Mouse (Mus musculus): ENCODE measurements around the gene Dock10. TPM values are rescaled to one million over a fixed set of nuclear protein-coding genes. Genes with fewer than 3 reads are reported as not detected.
A peak's percentile ranks its signal among the peaks of the same experiment; 100 is the strongest.

Gene Dock10
- polyA plus RNA-seq (2015; fragmentation: Nextera tagmentation; extraction: Ambion mirVana), result 3.6 and 4.2 TPM in 2 replicates

DNA sequence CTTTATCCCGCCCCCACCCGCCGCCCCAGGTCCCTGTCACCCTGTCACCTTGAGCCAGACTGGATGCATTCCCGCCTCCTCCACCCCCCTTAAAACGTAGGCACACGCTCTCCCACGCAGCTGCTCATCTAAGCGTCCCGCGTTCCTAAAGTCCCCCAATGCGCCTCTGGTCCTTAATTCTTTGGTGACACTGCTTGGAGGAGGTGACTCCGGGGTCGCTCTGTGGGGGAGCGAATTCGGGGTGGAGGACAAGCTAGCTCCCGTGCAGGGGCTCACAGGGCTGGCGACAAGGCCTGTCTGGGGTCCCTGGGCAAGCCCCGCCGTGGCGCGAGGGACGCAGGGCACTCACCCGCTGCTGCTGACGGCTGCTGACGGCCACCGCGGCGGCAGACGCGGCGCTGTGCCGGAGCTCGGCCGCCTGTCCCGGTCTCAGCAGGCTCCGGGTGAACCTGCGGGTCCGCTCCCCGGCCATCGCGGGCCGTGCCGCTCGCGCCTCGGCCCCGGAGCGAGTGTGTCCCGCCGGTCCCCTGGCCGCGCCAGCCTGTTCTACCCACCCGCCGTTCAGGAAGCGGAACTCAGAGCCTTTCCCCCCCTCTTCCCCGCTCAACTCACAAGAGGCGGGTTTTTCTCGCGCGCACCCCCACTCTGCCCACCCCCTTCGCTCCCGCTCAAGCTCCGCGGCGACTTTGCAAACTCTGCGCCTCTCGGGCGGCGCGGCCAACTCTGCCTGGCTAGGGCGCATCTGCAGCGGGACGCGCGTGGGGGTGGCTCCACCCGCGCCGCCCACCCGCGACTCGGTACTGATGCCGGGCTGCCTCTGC lies at the start of gene Dock10:
Gene Dock10, minus strand, starts transcription at position 551 of the 821 bp plus-strand sequence.
- peak within 1 kb of the TSS; percentile 63 for H3K9ac ChIP-seq
- no peaks in the 10 kb centered on the region for H3K27me3 ChIP-seq (replicated peaks)
- peak; percentile 83 for ATAC-seq (replicated peaks)
- under 1% methylated on average over 81 of the region's 82 CpGs for whole genome bisulfite sequencing
- H3K36me3 ChIP-seq (replicated peaks), result no peaks in the 10 kb centered on the region
- H3K4me1 ChIP-seq, result peaks cover 12% of the 10 kb centered on the region
- H3K9me3 ChIP-seq, result no peaks in the 10 kb centered on the region
- H3K27ac ChIP-seq, result no peak within 1 kb of the TSS
- peak within 1 kb of the TSS; percentile 98 for H3K4me2 ChIP-seq
- H3K4me3 ChIP-seq, result peak within 1 kb of the TSS; percentile 58

DNA sequence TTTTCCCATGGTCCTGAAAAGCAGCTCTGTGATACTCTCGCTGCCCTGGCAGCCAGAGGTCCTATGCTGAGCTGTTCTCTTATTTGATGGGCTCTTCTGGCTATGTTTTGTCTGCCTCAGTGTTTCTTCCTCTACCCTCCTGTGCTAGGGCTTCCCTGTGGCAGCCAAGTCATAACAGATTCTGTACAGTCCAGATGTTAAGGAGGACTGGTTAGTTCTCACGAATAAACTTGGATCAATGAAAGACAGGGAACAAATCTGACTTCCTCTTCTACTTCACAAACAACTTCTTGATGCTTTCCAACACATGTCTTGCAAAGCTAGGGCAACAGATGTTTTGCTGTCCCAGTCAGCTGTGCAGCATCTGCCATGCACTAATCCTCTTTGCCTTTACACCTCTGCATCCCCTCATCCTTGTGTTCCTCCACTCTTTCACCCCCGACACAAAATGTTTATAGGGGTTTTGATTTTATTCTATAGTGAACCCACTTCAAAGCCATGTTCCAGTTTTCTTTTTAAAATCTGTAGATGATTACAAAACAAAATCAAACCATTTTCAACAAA lies 48.6 kb upstream of the Dock10 start:
- 71% methylated on average over 3 of the region's 3 CpGs for WGBS
- Histone ChIP-seq H3K4me3 (no peak overlapping the region), H3K27ac (no peak overlapping the region), H3K4me1 (no peaks in the 10 kb centered on the region), H3K9ac (no peak overlapping the region), H3K27me3 (replicated peaks) (no peaks in the 10 kb centered on the region), H3K9me3 (no peaks in the 10 kb centered on the region), H3K36me3 (replicated peaks) (no peaks in the 10 kb centered on the region), H3K4me2 (no peak overlapping the region)
- no peak for ATAC-seq (replicated peaks)

DNA sequence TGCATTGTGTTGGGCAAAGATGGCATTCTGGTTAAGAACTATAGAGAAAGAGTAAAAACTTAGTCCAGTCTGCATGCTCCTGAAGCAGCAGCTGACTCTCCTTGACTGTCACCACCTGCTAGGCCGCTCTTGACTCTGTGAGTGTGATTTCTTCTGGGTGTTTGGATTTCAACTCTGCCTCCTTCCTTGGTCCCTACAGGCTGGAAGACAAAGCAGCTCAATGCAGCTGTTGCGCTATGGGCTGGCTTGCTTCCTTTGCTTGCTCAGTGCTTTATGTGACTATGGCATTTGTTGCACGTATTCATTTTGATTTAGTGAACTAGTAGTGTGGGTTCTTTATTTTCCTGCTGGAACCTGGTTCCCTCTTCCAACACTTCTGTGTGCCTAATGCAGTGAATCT lies 43.7 kb upstream of the Dock10 start:
- no peak overlapping the region for H3K27ac ChIP-seq
- H3K4me1 ChIP-seq, result no peaks in the 10 kb centered on the region
- no peak overlapping the region for H3K4me3 ChIP-seq
- no peaks in the 10 kb centered on the region for H3K36me3 ChIP-seq (replicated peaks)
- H3K9me3 ChIP-seq, result no peaks in the 10 kb centered on the region
- H3K4me2 ChIP-seq, result no peak overlapping the region
- no peaks in the 10 kb centered on the region for H3K27me3 ChIP-seq (replicated peaks)
- no peak for ATAC-seq (replicated peaks)
- WGBS, result 72% methylated on average over 3 of the region's 3 CpGs
- no peak overlapping the region for H3K9ac ChIP-seq

DNA sequence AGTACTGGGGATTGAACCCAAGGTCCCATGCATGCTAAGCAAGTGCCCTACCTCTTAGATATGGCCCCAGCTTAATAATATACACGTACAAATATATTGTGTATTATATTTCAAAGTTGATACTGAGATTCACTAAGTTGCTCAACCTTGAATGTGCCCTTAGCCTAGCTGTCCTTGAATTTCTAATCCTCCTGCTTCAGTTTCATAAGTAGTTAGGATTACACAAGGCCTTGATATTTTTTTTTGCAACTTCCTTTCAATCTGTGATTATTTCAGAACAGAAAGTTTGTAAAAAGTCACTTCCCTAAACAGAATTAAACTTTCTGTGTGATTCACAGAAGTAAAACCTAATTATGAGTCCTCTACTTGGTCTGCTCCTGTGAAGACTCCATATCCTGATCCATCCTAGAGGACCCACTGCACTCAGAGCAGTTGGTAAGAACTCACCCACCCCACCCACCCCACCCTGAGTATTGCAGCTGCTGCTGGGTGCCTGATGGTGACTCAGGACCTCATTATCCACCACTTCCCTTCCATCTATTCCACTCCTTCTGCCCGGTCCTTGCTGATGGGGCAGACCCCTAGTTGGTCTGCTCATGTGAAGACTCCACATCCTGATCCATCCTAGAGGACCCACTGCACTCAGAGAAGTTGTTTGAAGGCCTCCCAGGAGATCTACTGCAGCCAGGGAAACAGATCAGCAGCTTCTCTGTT lies 26.9 kb upstream of the Dock10 start:
- WGBS, result 88% methylated on average over 2 of the region's 2 CpGs
- Histone ChIP-seq H3K36me3 (replicated peaks) (no peaks in the 10 kb centered on the region), H3K4me3 (no peak overlapping the region), H3K9ac (no peak overlapping the region), H3K9me3 (no peaks in the 10 kb centered on the region), H3K4me2 (no peak overlapping the region), H3K27me3 (replicated peaks) (no peaks in the 10 kb centered on the region), H3K4me1 (no peaks in the 10 kb centered on the region), H3K27ac (no peak overlapping the region)
- ATAC-seq (replicated peaks), result no peak

DNA sequence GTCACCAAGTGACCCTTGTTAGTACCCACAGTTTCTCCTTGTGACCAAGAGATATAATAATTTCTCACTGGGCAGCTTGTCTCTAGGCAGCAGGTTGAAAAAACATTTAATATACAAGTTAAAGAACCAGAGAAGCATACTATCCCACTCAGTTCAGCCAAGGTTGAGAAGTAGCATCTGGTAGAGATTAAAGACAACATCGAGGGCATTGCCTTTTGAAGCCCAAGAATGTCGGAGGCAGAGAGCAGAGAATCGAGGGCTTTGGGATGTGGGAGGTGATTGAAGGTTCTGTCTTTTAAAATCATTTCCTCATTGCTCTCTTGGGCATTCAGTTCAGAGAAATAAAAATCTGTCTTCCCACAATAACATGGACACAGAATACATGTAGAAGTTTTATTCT lies 25.8 kb upstream of the Dock10 start:
- no peaks in the 10 kb centered on the region for H3K27me3 ChIP-seq (replicated peaks)
- H3K4me1 ChIP-seq, result no peaks in the 10 kb centered on the region
- H3K4me2 ChIP-seq, result no peak overlapping the region
- no peak overlapping the region for H3K9ac ChIP-seq
- no peaks in the 10 kb centered on the region for H3K9me3 ChIP-seq
- 87% methylated on average over 3 of the region's 3 CpGs for WGBS
- no peaks in the 10 kb centered on the region for H3K36me3 ChIP-seq (replicated peaks)
- no peak overlapping the region for H3K4me3 ChIP-seq
- no peak for ATAC-seq (replicated peaks)
- H3K27ac ChIP-seq, result no peak overlapping the region

DNA sequence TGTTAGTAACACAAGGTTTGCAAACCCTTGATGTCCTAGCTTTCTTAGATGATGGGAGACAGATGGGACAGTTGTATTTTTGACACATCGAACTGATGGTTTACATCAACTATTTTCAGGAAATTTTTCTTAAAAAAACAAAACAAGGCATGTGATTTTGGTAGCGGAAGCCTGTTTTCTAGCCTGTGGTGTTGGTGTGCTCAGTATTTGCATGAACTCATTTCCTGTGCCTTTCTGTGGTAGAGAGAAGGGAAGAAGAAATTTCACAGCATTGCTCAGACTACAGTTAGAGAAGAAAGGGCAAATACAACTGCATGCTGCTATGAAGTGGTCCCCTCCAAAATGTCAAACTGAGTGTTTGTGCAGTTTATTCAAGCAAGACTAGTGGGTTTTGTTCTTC lies 7.2 kb upstream of the Dock10 start:
- 85% methylated on average over 2 of the region's 2 CpGs for WGBS
- H3K36me3 ChIP-seq (replicated peaks), result no peaks in the 10 kb centered on the region
- no peak for ATAC-seq (replicated peaks)

DNA sequence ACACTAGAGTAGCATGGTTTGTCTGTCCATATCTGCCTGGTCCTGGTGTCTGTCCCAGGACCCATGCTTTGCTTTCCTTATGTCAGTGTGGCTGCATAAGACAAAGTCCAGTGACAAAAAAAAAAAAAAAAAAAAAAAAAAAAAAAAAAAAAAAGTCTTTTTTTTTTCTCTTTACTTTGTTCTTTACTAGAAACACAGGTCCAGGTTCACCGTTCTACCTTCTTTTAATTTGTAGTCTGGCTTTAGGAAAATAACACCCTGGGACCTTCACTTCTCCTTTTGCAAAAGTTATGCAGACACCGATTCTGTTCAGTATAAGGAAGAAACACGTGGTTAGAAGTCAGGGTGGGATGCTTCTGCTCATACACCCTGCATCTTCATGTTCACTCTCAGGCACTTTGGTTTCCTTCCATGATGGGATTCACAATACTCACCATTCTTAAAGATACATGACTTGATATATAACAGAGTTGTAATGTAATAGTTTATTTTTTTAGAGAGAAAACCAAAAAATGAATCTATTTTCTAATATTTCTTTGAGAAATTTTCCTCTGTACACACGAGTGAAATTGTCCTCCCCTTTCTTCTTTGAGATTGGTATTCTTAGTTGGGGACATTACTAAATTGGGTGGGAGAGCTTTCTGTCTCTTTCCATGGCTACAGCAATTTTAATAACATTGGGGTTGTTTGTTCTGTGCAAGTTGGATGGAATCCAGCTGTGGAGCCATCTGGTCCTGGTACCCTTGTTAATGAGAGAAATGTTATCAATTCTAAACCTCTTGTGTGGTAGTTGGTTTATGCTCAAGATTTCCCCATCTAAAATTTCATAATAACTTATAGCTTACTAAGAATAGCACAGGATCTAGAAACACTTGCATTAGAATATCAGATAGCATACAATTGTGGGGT lies 5.0 kb upstream of the Dock10 start:
- no peaks in the 10 kb centered on the region for H3K9me3 ChIP-seq
- H3K4me1 ChIP-seq, result peaks cover 4% of the 10 kb centered on the region
- no peak overlapping the region for H3K4me2 ChIP-seq
- H3K4me3 ChIP-seq, result no peak overlapping the region
- H3K27me3 ChIP-seq (replicated peaks), result no peaks in the 10 kb centered on the region
- H3K27ac ChIP-seq, result no peak overlapping the region
- H3K36me3 ChIP-seq (replicated peaks), result no peaks in the 10 kb centered on the region
- WGBS, result 76% methylated on average over 4 of the region's 4 CpGs
- ATAC-seq (replicated peaks), result no peak
- H3K9ac ChIP-seq, result no peak overlapping the region

More for the DNA sequence above, 7.2 kb upstream of the Dock10 start:
- Histone ChIP-seq H3K4me3 (no peak overlapping the region), H3K9ac (no peak overlapping the region), H3K27ac (no peak overlapping the region), H3K4me1 (no peaks in the 10 kb centered on the region), H3K27me3 (replicated peaks) (no peaks in the 10 kb centered on the region), H3K9me3 (no peaks in the 10 kb centered on the region), H3K4me2 (no peak overlapping the region)

DNA sequence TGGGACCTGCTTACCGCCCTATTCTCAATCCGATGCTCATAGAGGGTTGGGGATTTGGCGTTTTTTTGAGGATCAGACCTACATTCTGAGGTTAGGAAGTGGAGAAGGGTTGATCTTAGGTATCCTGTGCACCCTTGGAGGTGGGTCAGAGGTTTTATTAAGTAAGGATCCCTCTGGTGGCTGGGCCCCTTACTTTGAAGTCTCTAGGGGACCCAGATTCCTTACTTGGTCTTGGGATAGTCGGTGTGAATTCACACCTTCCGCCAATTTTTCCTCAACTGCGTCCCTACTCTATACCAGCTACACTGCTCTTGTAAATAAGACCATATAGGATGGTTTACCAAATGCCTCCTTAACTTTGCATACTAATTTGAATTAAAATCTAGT lies 464 bp upstream of the Dock10 start:
- WGBS, result 14% methylated on average over 6 of the region's 6 CpGs
- ATAC-seq (replicated peaks), result peak; percentile 34

DNA sequence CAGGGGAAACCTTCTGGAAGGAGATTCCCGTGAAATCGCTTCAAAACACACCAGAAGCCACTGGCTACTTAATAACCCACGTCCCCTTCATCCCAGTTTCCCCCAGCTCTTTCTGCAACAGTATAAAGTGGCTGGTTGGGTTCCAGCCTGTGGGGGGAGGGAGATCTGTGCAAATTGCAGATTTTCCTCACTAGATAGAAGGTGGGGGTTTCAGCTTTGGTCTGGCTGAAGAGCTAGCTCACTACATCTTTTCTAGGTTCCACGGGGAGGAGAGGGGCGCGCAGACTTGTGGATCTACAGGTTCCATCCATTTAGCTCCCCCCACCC lies 714 bp downstream of the Dock10 start:
- Histone ChIP-seq H3K27ac (no peak overlapping the region), H3K9ac (peak overlapping the region; percentile 63), H3K4me2 (peak overlapping the region; percentile 98), H3K27me3 (replicated peaks) (no peaks in the 10 kb centered on the region), H3K4me3 (peak overlapping the region; percentile 58), H3K9me3 (no peaks in the 10 kb centered on the region), H3K4me1 (peaks cover 12% of the 10 kb centered on the region), H3K36me3 (replicated peaks) (no peaks in the 10 kb centered on the region)
- 3% methylated on average over 6 of the region's 6 CpGs for WGBS
- peak; percentile 53; the same call in 1 of the 2 replicates for ATAC-seq (replicated peaks)

More for the DNA sequence above, 464 bp upstream of the Dock10 start:
- no peaks in the 10 kb centered on the region for H3K36me3 ChIP-seq (replicated peaks)
- H3K9ac ChIP-seq, result peak overlapping the region; percentile 63
- peak overlapping the region; percentile 98 for H3K4me2 ChIP-seq
- H3K27me3 ChIP-seq (replicated peaks), result no peaks in the 10 kb centered on the region
- H3K4me1 ChIP-seq, result peaks cover 12% of the 10 kb centered on the region
- no peaks in the 10 kb centered on the region for H3K9me3 ChIP-seq
- peak overlapping the region; percentile 58 for H3K4me3 ChIP-seq
- H3K27ac ChIP-seq, result no peak overlapping the region

DNA sequence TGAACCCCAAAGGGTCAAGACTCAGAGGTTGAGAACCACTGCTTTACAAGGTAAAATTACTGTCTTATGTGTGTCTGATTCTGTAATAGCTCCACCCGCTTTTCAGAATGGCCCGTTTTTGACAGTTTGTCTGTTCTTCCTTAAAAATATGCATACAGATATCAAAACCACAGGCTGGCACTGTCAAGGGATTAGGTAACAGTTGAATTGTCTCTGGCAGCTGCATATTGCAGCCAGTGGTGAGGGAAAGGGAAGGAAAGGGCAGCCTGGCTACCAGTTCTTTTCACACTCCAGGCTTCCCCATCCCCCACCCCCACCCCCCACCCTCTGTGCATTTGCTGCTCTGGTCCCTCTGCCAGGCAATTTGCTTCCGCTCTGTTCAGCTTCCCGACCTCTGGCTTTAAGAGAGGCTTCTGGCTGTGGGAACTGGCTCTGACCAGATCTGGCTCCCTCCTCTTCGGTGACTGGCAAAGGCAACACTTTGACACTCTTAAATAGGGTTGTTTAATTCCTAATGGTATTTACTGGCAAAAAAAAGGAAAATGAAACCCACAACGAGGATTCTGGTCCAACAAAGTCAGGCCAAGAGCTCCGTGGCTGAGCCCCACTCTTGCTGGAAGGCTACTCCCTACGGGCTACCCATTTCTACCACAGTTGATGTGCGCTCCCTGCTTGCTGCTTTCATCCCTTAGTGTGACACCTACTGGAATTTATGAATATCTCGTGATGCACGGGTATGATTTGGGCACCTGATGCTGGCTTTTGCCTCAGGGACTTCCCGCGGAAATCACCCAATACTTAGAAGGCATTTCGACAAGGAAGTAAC lies 1.3 kb downstream of the Dock10 start:
- Histone ChIP-seq H3K27ac (no peak overlapping the region), H3K4me3 (peak overlapping the region; percentile 58), H3K27me3 (replicated peaks) (no peaks in the 10 kb centered on the region), H3K4me2 (peak overlapping the region; percentile 98), H3K9ac (peak overlapping the region; percentile 63; the same call in 1 of the 2 replicates), H3K4me1 (peaks cover 12% of the 10 kb centered on the region), H3K36me3 (replicated peaks) (no peaks in the 10 kb centered on the region), H3K9me3 (no peaks in the 10 kb centered on the region)
- ATAC-seq (replicated peaks), result peak; percentile 78
- WGBS, result 7% methylated on average over 14 of the region's 14 CpGs

DNA sequence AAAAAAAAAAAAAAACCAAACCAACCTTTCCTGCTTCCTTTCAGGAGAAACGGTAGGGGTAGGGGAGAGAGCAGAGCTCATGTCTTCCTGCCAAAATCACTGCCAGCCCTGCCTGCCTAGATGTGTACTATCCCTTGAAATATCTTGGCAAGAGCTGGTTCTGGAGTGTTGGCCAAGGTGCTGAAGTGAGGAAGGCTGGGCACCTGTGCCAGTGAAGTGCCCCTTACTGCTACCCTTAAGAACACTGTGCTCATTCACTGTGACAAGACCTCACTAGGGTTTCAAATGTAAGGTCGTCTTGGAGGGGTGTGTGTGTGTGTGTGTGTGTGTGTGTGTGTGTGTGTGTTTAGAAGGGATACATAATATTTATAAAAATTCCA lies 2.3 kb downstream of the Dock10 start:
- Histone ChIP-seq H3K4me3 (no peak overlapping the region), H3K4me1 (peaks cover 12% of the 10 kb centered on the region), H3K27ac (no peak overlapping the region), H3K27me3 (replicated peaks) (no peaks in the 10 kb centered on the region), H3K4me2 (no peak overlapping the region), H3K9me3 (no peaks in the 10 kb centered on the region), H3K36me3 (replicated peaks) (no peaks in the 10 kb centered on the region), H3K9ac (no peak overlapping the region)
- no peak for ATAC-seq (replicated peaks)
- WGBS, result 53% methylated on average over 2 of the region's 2 CpGs

Data from midbrain, embryonic 15.5 days (tissue).